Mouse (Mus musculus) hindbrain, embryonic 14.5 days (tissue): ENCODE results near the gene Cchcr1. TPM values are rescaled to one million over a fixed set of nuclear protein-coding genes. Genes with fewer than 3 reads are reported as not detected.

ENCODE experiments used
- ATAC-seq: fragments of 200-750 bp; cut with Nextera tagmentation; 2 replicates; pipeline ENCODE4 v1.8.0; 2017; ENCODE audit warnings: moderate number of reproducible peaks, mild to moderate bottlenecking, moderate TSS enrichment, moderate library complexity; ENCODE audit not compliant: low FRiP score
- DNase-seq: peaks from one replicate; pipeline ENCODE4 v3.0.0-alpha.2; 2015; ENCODE audit warnings: low spot score
- H3K27ac ChIP-seq: fragments of 300-500 bp; sonication (generic); 2 replicates; pipeline ENCODE4 v1.5.1; 2014; ENCODE audit warnings: mild to moderate bottlenecking, moderate library complexity
- H3K27me3 ChIP-seq: fragments of 300-500 bp; sonication (generic); 2 replicates; pipeline ENCODE4 v1.6.1; 2014; ENCODE audit warnings: mild to moderate bottlenecking, low read length, mixed read lengths; ENCODE audit not compliant: control insufficient read depth, insufficient read depth
- H3K36me3 ChIP-seq: fragments of 300-500 bp; sonication (generic); replicated peaks from 2 replicates; pipeline ENCODE4 v1.6.1; 2014; ENCODE audit not compliant: control insufficient read depth, insufficient read depth
- H3K4me1 ChIP-seq: fragments of 300-500 bp; sonication (generic); replicated peaks from 2 replicates; pipeline ENCODE4 v1.6.1; 2014; ENCODE audit warnings: antibody characterized with exemption, low read length, mixed read lengths; ENCODE audit not compliant: control insufficient read depth, insufficient read depth
- H3K4me2 ChIP-seq: fragments of 300-500 bp; sonication (generic); replicated peaks from 2 replicates; pipeline ENCODE4 v1.6.1; 2014; ENCODE audit warnings: mild to moderate bottlenecking, moderate library complexity
- H3K4me3 ChIP-seq: fragments of 300-500 bp; sonication (generic); replicated peaks from 2 replicates; pipeline ENCODE4 v1.5.1; 2014; ENCODE audit warnings: mild to moderate bottlenecking, low read length
- H3K9ac ChIP-seq: fragments of 300-500 bp; sonication (generic); 2 replicates; pipeline ENCODE4 v1.6.1; 2014
- H3K9me3 ChIP-seq: fragments of 300-500 bp; sonication (generic); 2 replicates; pipeline ENCODE4 v1.6.1; 2016; ENCODE audit warnings: low read length; ENCODE audit not compliant: control insufficient read depth
- WGBS: fragments of 180-500 bp; shearing (Covaris S2); extraction: QIAGEN DNeasy Blood & Tissue Kit; methylation state at CpG from one replicate; pipeline ENCODE4 v1.1.7; 2014; 5-methylcytosine and 5-hydroxymethylcytosine counted together
- polyA plus RNA-seq: library from polyadenylated mRNA; unstranded; fragments of >200 nt; fragmentation: Nextera tagmentation; extraction: Ambion mirVana; gene quantifications from 2 replicates; pipeline ENCODE4 v1.2.1, GENCODE M21; 2014

Cchcr1 gene
- polyA plus RNA-seq, 1 experiment from 2014 or later, result 3.5 TPM

DNA sequence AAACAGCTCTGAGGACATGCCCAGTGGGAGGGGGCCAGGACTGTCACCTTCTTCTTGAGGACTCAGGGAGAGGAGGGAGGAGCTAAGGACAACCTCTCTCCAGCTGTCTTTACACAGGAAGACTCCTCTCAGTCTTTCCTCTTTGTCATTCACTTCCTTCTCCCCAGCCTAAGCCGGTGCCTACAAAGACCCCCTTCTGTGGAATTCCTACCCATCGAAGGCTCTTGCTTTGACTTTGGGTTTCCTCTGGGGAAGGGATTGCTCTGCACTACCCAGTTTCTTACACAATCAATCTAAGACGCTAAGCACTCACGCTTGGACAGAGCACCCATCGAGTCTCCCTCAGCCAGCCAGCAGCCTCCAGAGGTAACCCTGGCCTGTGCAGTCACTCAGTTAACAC lies 31.7 kb downstream of the Cchcr1 start:
- H3K27me3 ChIP-seq, result no peaks in the 10 kb centered on the region
- DNase-seq, result no peak
- peaks cover under 1% of the 10 kb centered on the region; the same call in 1 of the 2 replicates for H3K4me1 ChIP-seq
- no peak overlapping the region for H3K4me3 ChIP-seq
- H3K36me3 ChIP-seq, result no peaks in the 10 kb centered on the region
- no peak overlapping the region for H3K27ac ChIP-seq
- no peak for ATAC-seq
- H3K9ac ChIP-seq, result no peak overlapping the region
- no peak overlapping the region for H3K4me2 ChIP-seq
- 18% methylated on average over 5 of the region's 5 CpGs for WGBS
- no peaks in the 10 kb centered on the region for H3K9me3 ChIP-seq

DNA sequence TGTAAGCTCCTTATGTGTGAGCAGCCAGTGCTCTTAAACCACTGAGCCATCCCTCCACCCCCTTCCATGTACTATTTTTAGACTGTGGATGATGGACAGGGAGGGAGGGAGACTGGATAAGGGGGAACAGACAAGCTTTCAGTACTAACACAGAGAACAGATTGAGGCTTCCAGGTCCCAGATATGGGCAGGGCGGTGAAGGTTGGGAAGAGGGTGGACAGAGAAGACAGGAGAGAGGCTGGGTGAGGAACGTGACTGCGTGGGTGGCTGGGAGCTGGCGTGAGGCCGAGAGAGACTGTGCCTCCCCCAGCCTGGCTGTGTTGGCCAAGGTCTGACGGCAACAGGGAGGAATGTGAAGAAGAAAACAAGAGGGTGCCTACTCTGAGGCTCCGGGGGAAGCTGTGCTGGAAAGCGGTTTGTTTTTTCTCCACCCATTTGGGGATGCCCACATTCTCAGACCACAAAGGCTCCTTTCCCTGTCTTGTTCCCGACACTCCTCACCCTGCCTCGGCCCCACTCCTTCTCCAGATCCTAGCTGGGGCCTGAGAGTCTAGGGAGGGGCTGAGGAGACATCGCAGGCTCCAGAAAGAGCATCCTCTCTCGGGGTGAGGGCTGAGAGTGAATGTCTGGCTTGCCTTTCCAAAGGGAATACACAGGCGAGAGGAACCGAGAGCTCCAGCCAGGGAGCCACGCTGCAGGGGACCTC lies 32.7 kb downstream of the Cchcr1 start:
- Histone ChIP-seq H3K9ac (no peak overlapping the region), H3K36me3 (no peaks in the 10 kb centered on the region), H3K9me3 (no peaks in the 10 kb centered on the region), H3K27me3 (no peaks in the 10 kb centered on the region), H3K4me1 (no peaks in the 10 kb centered on the region), H3K27ac (0 out of 2 replicates have a peak overlapping the region, but pooled peaks have one; percentile 22), H3K4me3 (no peak overlapping the region), H3K4me2 (no peak overlapping the region)
- 0 out of 2 replicates have a peak, but pooled peaks have one; percentile 31 for ATAC-seq
- no peak for DNase-seq
- 42% methylated on average over 15 of the region's 15 CpGs for WGBS

DNA sequence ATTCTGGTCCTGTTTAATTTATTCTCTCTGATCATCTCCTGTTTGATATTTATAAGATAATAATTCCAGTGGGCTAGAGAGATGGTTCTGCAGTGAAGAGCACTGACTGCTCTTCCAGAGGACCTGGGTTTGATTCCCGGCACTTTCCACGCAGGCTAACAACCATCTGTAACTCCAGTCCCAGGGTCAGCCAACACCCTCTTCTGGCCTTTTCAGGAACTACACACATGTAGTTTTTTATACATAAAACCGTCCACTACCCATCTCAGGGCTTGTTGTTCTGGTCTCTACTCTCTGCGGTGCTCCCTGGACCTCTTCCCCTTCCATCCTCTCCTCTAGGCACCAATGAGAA lies 33.2 kb downstream of the Cchcr1 start:
- Histone ChIP-seq H3K27me3 (no peaks in the 10 kb centered on the region), H3K27ac (0 out of 2 replicates have a peak overlapping the region, but pooled peaks have one; percentile 22), H3K4me1 (no peaks in the 10 kb centered on the region), H3K4me3 (no peak overlapping the region), H3K9ac (no peak overlapping the region), H3K9me3 (no peaks in the 10 kb centered on the region), H3K4me2 (no peak overlapping the region), H3K36me3 (no peaks in the 10 kb centered on the region)
- DNase-seq (no peak), ATAC-seq (no peak)
- 96% methylated on average over 4 of the region's 4 CpGs for WGBS

DNA sequence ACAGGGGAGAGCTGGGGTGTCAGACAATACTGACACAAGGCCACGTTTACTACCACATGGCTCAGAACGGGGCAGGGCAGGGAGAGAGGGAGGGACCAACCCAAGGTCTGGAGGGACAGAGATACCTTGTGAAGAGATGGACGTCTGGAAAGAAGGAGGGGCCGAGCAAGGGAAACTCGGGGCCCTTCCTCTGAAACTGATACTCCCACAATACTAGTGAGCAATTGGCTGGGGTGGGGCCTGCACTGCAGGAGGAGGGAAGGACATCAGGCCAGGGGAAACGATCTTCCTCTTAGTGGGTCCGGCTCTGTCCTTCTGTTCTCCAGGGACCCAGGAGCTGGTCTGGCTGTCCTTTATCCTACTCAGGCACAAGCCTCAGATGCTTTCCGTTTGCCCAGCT lies 34.0 kb downstream of the Cchcr1 start:
- Histone ChIP-seq H3K4me3 (no peak overlapping the region), H3K9me3 (no peaks in the 10 kb centered on the region), H3K4me1 (no peaks in the 10 kb centered on the region), H3K27ac (no peak overlapping the region), H3K36me3 (no peaks in the 10 kb centered on the region), H3K4me2 (no peak overlapping the region), H3K27me3 (no peaks in the 10 kb centered on the region), H3K9ac (no peak overlapping the region)
- DNase-seq (no peak), ATAC-seq (no peak)
- WGBS, result 55% methylated on average over 8 of the region's 8 CpGs

DNA sequence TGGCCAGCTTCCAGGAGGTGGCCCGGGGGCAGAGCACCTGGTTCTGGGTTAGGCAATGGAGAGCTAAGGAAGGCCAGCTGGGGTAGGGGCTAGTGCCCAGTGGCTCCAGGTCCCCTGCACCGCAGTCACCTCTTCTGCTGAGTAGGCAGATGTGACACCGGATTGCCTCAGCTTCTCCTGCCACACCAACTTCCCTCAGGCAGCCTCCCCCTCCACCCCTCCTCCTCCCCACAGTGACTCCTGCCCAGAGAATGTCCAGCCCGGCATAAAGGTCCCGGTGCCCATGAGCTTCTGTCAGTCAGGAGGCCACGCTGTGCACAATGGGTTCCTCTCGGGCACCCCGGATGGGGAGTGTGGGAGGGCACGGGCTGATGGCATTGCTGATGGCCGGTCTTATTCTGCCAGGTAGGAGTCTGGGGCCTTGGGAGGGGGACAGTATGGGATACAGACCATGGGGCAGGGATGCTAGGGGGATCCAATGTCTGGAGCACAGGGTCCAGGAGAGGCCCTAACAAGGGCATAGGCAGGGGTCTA lies 35.0 kb downstream of the Cchcr1 start, which contains the start of gene Cdsn:
Cdsn (plus strand) TSS at position 248 of the 534 bp plus-strand sequence.
- Histone ChIP-seq H3K36me3 (no peaks in the 10 kb centered on the region), H3K9ac (no peak within 1 kb of the TSS), H3K9me3 (no peaks in the 10 kb centered on the region), H3K4me1 (no peaks in the 10 kb centered on the region), H3K4me3 (no peak within 1 kb of the TSS), H3K27me3 (no peaks in the 10 kb centered on the region), H3K27ac (no peak within 1 kb of the TSS), H3K4me2 (no peak within 1 kb of the TSS)
- no peak for ATAC-seq
- 74% methylated on average over 10 of the region's 10 CpGs for WGBS
- no peak for DNase-seq

DNA sequence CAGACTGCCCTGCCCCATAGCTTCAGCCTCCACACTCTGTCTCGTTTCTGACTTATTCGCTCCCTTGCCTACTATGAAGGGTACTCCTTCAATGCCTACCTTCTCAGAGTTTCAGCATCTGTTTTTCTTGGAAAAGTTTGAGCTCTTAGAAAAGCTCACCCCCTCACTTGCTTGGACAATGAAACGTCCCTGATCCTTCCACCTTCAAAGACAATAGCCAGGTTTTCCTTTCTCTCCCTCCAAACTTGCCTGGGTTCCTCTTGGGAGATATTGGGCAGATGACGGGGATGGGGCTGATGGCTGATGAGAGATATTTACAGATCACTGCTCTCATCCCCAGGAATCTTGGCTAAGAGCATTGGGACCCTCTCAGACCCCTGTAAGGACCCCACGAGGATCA lies 37.4 kb downstream of the Cchcr1 start:
- Histone ChIP-seq H3K9ac (no peak overlapping the region), H3K9me3 (no peaks in the 10 kb centered on the region), H3K27me3 (no peaks in the 10 kb centered on the region), H3K4me1 (no peaks in the 10 kb centered on the region), H3K4me3 (no peak overlapping the region), H3K4me2 (no peak overlapping the region), H3K36me3 (no peaks in the 10 kb centered on the region), H3K27ac (no peak overlapping the region)
- 87% methylated on average over 5 of the region's 5 CpGs for WGBS
- ATAC-seq (no peak), DNase-seq (no peak)

DNA sequence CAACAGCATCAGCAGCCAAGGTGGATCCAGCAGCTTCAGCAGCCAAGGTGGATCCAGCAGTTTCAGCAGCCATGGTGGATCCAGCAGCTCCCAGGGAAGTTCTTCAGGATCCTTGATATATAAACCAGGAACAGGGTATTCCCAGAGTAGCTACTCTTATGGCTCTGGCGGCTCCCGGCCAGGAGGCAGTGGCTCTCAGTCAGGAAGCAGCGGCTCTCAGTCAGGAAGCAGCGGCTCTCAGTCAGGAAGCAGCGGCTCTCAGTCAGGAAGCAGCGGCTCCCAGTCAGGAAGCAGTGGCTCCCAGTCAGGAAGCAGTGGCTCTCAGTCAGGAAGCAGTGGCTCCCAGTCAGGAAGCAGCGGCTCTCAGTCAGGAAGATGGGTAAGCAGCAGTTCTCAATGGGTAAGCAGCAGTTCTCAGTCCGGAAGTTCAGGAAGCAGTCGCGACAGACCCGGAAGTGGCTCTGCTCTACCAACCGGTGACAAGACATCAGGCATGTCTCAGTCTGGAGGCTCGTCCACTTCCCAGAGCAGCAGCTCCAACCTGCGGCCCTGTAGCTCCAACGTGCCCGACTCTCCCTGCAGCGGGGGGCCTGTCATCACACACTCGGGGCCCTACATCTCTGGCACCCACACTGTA lies 38.0 kb downstream of the Cchcr1 start:
- no peak for DNase-seq
- 90% methylated on average over 18 of the region's 18 CpGs for WGBS
- ATAC-seq, result no peak

DNA sequence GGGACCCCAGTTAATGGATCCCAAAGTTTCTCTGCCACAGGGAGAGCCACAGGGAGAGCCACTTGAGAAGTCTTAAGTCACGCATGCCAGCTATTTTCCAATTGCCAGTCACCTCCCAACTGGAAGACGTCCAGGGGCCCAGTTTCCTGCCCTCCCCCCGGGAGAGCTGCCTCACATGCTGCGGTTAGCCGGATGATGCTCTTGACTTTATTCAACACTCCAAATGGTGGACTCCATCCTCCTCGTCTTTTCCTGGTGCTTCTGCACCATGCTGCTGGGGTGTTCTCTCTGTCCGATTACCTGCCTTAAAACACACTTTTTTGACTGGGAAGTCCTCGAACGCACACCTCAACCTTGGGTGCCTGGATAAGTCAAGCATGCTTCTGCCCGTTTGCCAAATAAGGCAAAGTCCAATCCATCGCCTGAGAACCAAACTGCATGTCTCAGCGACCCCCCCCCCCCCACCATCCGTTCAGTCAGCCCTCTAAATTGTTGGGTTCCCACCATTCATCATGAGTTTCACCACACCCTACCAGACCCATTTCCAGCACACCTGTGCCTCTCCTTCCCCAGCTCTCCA lies 39.4 kb downstream of the Cchcr1 start:
- H3K4me2 ChIP-seq, result no peak overlapping the region
- no peaks in the 10 kb centered on the region for H3K36me3 ChIP-seq
- no peak overlapping the region for H3K9ac ChIP-seq
- H3K9me3 ChIP-seq, result no peaks in the 10 kb centered on the region
- no peak for DNase-seq
- H3K4me1 ChIP-seq, result no peaks in the 10 kb centered on the region
- no peak for ATAC-seq
- H3K27ac ChIP-seq, result no peak overlapping the region
- 94% methylated on average over 12 of the region's 13 CpGs for whole genome bisulfite sequencing
- H3K4me3 ChIP-seq, result no peak overlapping the region
- no peaks in the 10 kb centered on the region for H3K27me3 ChIP-seq

More for the DNA sequence above, 38.0 kb downstream of the Cchcr1 start:
- H3K4me3 ChIP-seq, result no peak overlapping the region
- H3K27ac ChIP-seq, result no peak overlapping the region
- no peak overlapping the region for H3K9ac ChIP-seq
- H3K4me1 ChIP-seq, result no peaks in the 10 kb centered on the region
- H3K4me2 ChIP-seq, result no peak overlapping the region
- H3K9me3 ChIP-seq, result no peaks in the 10 kb centered on the region
- no peaks in the 10 kb centered on the region for H3K27me3 ChIP-seq
- H3K36me3 ChIP-seq, result no peaks in the 10 kb centered on the region

DNA sequence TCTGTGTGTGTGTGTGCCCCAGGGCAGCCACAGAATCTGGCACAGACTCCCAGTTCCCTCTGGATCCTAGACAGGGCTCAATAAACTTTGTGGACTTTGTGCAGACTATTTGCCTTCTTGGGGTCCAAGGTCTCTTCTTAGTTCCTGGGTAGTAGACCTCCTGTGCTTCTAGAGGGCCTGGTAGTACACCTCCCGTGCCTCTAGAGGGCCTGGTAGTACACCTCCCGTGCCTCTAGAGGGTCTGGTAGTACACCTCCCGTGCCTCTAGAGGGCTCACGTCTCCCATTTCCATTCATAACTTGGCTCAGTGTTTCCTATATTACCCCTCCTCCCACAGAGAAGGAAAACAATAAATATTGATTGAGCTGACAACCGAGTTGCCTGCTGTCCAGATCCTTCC lies 39.9 kb downstream of the Cchcr1 start:
- 30% methylated on average over 5 of the region's 5 CpGs for WGBS

More for the DNA sequence above, 39.9 kb downstream of the Cchcr1 start:
- H3K4me1 ChIP-seq, result no peaks in the 10 kb centered on the region
- H3K27ac ChIP-seq, result no peak overlapping the region
- no peaks in the 10 kb centered on the region for H3K27me3 ChIP-seq
- no peak overlapping the region for H3K4me3 ChIP-seq
- DNase-seq, result peak; percentile 61
- H3K36me3 ChIP-seq, result no peaks in the 10 kb centered on the region
- no peak overlapping the region for H3K9ac ChIP-seq
- ATAC-seq, result no peak
- H3K9me3 ChIP-seq, result no peaks in the 10 kb centered on the region
- H3K4me2 ChIP-seq, result no peak overlapping the region
